Mouse (Mus musculus): ENCODE results near the gene Gstm7. TPM values are rescaled to one million over a fixed set of nuclear protein-coding genes. Genes with fewer than 3 reads are reported as not detected.

Gstm7 gene
- polyA plus RNA-seq, 1 experiment from 2014 or later: 5.6 TPM

GRCm38 (mm10) chr3:107931134-107931533 is 483 bp downstream of the Gstm7 start:
- DNase-seq (ENCODE audit: low spot score) (no peak), ATAC-seq (no peak)
- Histone ChIP-seq H3K9me3 (ENCODE audit: low read length) (no peaks in the 10 kb centered on the region), H3K36me3 (ENCODE audit: insufficient read depth, low read length) (no peaks in the 10 kb centered on the region), H3K4me3 (ENCODE audit: low read depth, low read length) (peak overlapping the region; percentile 27), H3K4me1 (ENCODE audit: insufficient read depth, low read depth, low read length) (peaks cover 3% of the 10 kb centered on the region; the same call in 1 of the 2 replicates), H3K27me3 (replicated peaks; ENCODE audit: insufficient read depth, low read length) (no peaks in the 10 kb centered on the region), H3K9ac (replicated peaks; ENCODE audit: low read depth) (no peak overlapping the region), H3K27ac (ENCODE audit: low read length) (peak overlapping the region; percentile 43; the same call in 1 of the 2 replicates), H3K4me2 (replicated peaks; ENCODE audit: low read depth, low read length) (peak overlapping the region; percentile 48)
- TF ChIP-seq EP300 (IDR thresholded peaks at IDR 0.05) (no peak), CTCF (IDR thresholded peaks at IDR 0.05) (no peak)
- WGBS: 62% methylated on average over 2 of the region's 2 CpGs

DNA sequence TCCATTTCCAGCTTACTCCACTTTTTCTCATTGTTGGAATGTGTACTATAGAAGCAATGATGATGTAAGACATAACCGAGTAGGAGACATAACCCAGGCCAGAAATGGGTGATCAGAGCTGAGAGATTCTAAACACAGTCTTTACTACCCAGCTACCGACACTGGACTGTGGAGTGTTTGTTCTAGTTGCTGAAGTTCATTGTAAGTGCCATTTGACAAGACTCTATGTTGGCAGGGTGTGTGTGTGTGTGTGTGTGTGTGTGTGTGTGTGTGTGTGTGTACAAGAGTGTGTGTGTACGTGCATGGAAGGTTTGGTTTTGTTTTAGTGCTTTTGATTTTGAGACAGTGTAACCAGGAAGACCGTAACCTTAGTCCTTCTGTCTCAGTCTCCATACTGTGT is 1.9 kb downstream of the Gstm7 start:
- no peak overlapping the region for H3K9ac ChIP-seq (replicated peaks; ENCODE audit: low read depth)
- TF ChIP-seq CTCF (IDR thresholded peaks at IDR 0.05): no peak
- TF ChIP-seq EP300 (IDR thresholded peaks at IDR 0.05): peak; percentile 51; the same call in 1 of the 2 replicates
- peaks cover 3% of the 10 kb centered on the region; the same call in 1 of the 2 replicates for H3K4me1 ChIP-seq (ENCODE audit: insufficient read depth, low read depth, low read length)
- H3K4me2 ChIP-seq (replicated peaks; ENCODE audit: low read depth, low read length): no peak overlapping the region
- ATAC-seq (peak; percentile 37), DNase-seq (ENCODE audit: low spot score) (peak; percentile 67)
- H3K36me3 ChIP-seq (ENCODE audit: insufficient read depth, low read length): no peaks in the 10 kb centered on the region
- H3K9me3 ChIP-seq (ENCODE audit: low read length): no peaks in the 10 kb centered on the region
- no peaks in the 10 kb centered on the region for H3K27me3 ChIP-seq (replicated peaks; ENCODE audit: insufficient read depth, low read length)
- no peak overlapping the region for H3K27ac ChIP-seq (ENCODE audit: low read length)
- no peak overlapping the region for H3K4me3 ChIP-seq (ENCODE audit: low read depth, low read length)
- WGBS: 54% methylated on average over 4 of the region's 4 CpGs

GRCm38 (mm10) chr3:107929243-107929642 is 2.4 kb downstream of the Gstm7 start:
- peak; percentile 36 for DNase-seq (ENCODE audit: low spot score)
- no peaks in the 10 kb centered on the region for H3K36me3 ChIP-seq (ENCODE audit: insufficient read depth, low read length)
- H3K9ac ChIP-seq (replicated peaks; ENCODE audit: low read depth): no peak overlapping the region
- H3K4me1 ChIP-seq (ENCODE audit: insufficient read depth, low read depth, low read length): peaks cover 3% of the 10 kb centered on the region; the same call in 1 of the 2 replicates
- no peak overlapping the region for H3K4me3 ChIP-seq (ENCODE audit: low read depth, low read length)
- no peak overlapping the region for H3K27ac ChIP-seq (ENCODE audit: low read length)
- 61% methylated on average over 4 of the region's 4 CpGs for WGBS
- TF ChIP-seq CTCF (IDR thresholded peaks at IDR 0.05) (no peak), EP300 (IDR thresholded peaks at IDR 0.05) (no peak)
- no peak overlapping the region for H3K4me2 ChIP-seq (replicated peaks; ENCODE audit: low read depth, low read length)
- H3K27me3 ChIP-seq (replicated peaks; ENCODE audit: insufficient read depth, low read length): no peaks in the 10 kb centered on the region
- ATAC-seq: no peak
- no peaks in the 10 kb centered on the region for H3K9me3 ChIP-seq (ENCODE audit: low read length)

- no peak overlapping the region for H3K27ac ChIP-seq (ENCODE audit: low read length)
- no peak overlapping the region for H3K4me3 ChIP-seq (ENCODE audit: low read depth, low read length)
- ATAC-seq (no peak), DNase-seq (ENCODE audit: low spot score) (peak; percentile 46)
- WGBS: 55% methylated on average over 11 of the region's 11 CpGs
- no peak overlapping the region for H3K9ac ChIP-seq (replicated peaks; ENCODE audit: low read depth)
- H3K36me3 ChIP-seq (ENCODE audit: insufficient read depth, low read length): no peaks in the 10 kb centered on the region
- H3K4me2 ChIP-seq (replicated peaks; ENCODE audit: low read depth, low read length): no peak overlapping the region
- H3K27me3 ChIP-seq (replicated peaks; ENCODE audit: insufficient read depth, low read length): no peaks in the 10 kb centered on the region
- TF ChIP-seq CTCF (IDR thresholded peaks at IDR 0.05): no peak
- TF ChIP-seq EP300 (IDR thresholded peaks at IDR 0.05): no peak
- no peaks in the 10 kb centered on the region for H3K9me3 ChIP-seq (ENCODE audit: low read length)
- peaks cover 3% of the 10 kb centered on the region; the same call in 1 of the 2 replicates for H3K4me1 ChIP-seq (ENCODE audit: insufficient read depth, low read depth, low read length)
These were observed 2.9 kb downstream of the Gstm7 start for GRCm38 (mm10) chr3:107928691-107929090.

DNA sequence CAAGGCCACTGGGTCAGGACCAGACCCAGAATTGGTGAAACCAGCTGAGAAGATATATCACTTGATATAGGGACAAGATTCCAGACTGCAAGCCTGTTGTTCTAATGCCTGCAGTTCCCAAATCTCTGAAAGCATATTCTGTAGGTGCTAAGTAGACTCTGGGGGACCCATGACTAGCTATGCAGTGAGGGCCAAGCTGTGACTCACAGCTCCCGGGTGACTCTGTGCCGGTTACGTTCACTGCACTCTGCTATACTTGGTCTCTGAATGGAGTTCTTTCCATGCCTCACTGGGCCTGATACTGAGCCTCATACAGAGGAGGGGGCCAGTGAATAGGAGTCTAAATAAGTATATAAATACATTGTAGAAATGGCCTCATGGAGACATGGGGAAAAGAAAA is 3.8 kb downstream of the Gstm7 start:
- ATAC-seq: no peak
- 83% methylated on average over 3 of the region's 3 CpGs for WGBS

DNA sequence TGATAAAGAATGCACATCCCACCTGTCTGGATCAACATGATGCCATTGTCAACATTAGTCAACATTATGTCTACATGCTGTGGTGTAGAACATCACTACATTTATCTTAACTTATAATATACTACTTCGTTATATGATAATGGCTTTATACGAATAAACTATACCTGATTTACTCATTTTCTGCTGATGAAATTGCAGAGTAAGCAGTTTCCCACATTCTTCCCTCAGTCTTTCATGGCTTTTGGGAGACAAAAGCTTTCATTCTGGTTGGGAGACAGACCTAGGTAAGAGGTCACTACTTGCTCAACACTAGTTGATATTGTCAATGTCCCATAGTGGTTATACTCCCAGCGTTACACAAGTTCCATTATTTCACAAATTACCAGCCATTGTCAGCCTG is 6.3 kb downstream of the Gstm7 start:
- H3K27me3 ChIP-seq (replicated peaks; ENCODE audit: insufficient read depth, low read length): no peaks in the 10 kb centered on the region

More for the DNA sequence above, 3.8 kb downstream of the Gstm7 start:
- H3K9me3 ChIP-seq (ENCODE audit: low read length): no peaks in the 10 kb centered on the region
- no peaks in the 10 kb centered on the region for H3K36me3 ChIP-seq (ENCODE audit: insufficient read depth, low read length)
- no peak overlapping the region for H3K9ac ChIP-seq (replicated peaks; ENCODE audit: low read depth)
- H3K4me1 ChIP-seq (ENCODE audit: insufficient read depth, low read depth, low read length): peaks cover 3% of the 10 kb centered on the region; the same call in 1 of the 2 replicates
- H3K4me2 ChIP-seq (replicated peaks; ENCODE audit: low read depth, low read length): no peak overlapping the region
- H3K27ac ChIP-seq (ENCODE audit: low read length): no peak overlapping the region
- no peak for DNase-seq (ENCODE audit: low spot score)
- no peak for TF ChIP-seq CTCF (IDR thresholded peaks at IDR 0.05)
- TF ChIP-seq EP300 (IDR thresholded peaks at IDR 0.05): no peak
- H3K27me3 ChIP-seq (replicated peaks; ENCODE audit: insufficient read depth, low read length): no peaks in the 10 kb centered on the region
- no peak overlapping the region for H3K4me3 ChIP-seq (ENCODE audit: low read depth, low read length)

DNA sequence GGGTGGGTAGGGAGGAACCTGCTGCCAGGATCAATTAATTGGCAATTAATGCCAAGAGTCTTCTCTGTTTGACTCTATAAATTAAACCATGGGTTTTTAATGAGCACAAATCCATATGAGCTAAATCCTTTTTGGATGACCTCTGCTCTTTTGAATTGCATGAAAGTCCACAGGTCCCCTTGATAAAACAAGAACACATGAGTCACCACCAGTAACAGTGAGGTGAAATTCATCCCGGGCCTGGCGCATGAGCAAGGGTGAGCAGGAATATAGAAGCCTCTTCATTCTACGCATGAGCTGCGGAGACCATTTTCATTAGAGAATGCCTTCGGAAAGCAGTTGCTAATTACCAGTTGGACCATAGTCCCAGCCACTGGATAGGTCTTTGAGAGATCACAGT is 11.3 kb downstream of the Gstm7 start:
- H3K27me3 ChIP-seq (replicated peaks; ENCODE audit: insufficient read depth, low read length): no peaks in the 10 kb centered on the region
- no peak for DNase-seq (ENCODE audit: low spot score)
- 90% methylated on average over 5 of the region's 5 CpGs for WGBS
- TF ChIP-seq CTCF (IDR thresholded peaks at IDR 0.05) (no peak), EP300 (IDR thresholded peaks at IDR 0.05) (no peak)
- ATAC-seq: no peak
- H3K36me3 ChIP-seq (ENCODE audit: insufficient read depth, low read length): no peaks in the 10 kb centered on the region
- H3K4me3 ChIP-seq (ENCODE audit: low read depth, low read length): no peak overlapping the region
- no peaks in the 10 kb centered on the region for H3K4me1 ChIP-seq (ENCODE audit: insufficient read depth, low read depth, low read length)
- H3K4me2 ChIP-seq (replicated peaks; ENCODE audit: low read depth, low read length): no peak overlapping the region
- H3K9me3 ChIP-seq (ENCODE audit: low read length): no peaks in the 10 kb centered on the region
- no peak overlapping the region for H3K27ac ChIP-seq (ENCODE audit: low read length)
- H3K9ac ChIP-seq (replicated peaks; ENCODE audit: low read depth): no peak overlapping the region

More for the DNA sequence above, 6.3 kb downstream of the Gstm7 start:
- Histone ChIP-seq H3K27ac (ENCODE audit: low read length) (no peak overlapping the region), H3K36me3 (ENCODE audit: insufficient read depth, low read length) (no peaks in the 10 kb centered on the region), H3K4me3 (ENCODE audit: low read depth, low read length) (no peak overlapping the region), H3K4me1 (ENCODE audit: insufficient read depth, low read depth, low read length) (no peaks in the 10 kb centered on the region), H3K9me3 (ENCODE audit: low read length) (no peaks in the 10 kb centered on the region), H3K4me2 (replicated peaks; ENCODE audit: low read depth, low read length) (no peak overlapping the region), H3K9ac (replicated peaks; ENCODE audit: low read depth) (no peak overlapping the region)
- WGBS: 88% methylated on average over 3 of the region's 3 CpGs
- DNase-seq (ENCODE audit: low spot score) (no peak), ATAC-seq (no peak)
- no peak for TF ChIP-seq EP300 (IDR thresholded peaks at IDR 0.05)

All from lung, postnatal 0 days (tissue).